Mouse (Mus musculus) kidney, adult 2 months (tissue): ENCODE measurements around the gene Gm10282.

ENCODE experiments used
- CTCF ChIP-seq: fragments of 200-500 bp; conservative IDR thresholded peaks from 2 replicates; pipeline ENCODE4 v1.5.1; 2011; ENCODE audit warnings: low read depth, mild to moderate bottlenecking, control low read depth, low read length, moderate library complexity, mixed read lengths; ENCODE audit not compliant: insufficient read depth, insufficient read length
- POLR2A ChIP-seq: fragments of 200-500 bp; IDR thresholded peaks from one replicate; pipeline ENCODE4 v1.6.1; 2011; ENCODE audit warnings: low read depth, low read length, control low read depth

DNA sequence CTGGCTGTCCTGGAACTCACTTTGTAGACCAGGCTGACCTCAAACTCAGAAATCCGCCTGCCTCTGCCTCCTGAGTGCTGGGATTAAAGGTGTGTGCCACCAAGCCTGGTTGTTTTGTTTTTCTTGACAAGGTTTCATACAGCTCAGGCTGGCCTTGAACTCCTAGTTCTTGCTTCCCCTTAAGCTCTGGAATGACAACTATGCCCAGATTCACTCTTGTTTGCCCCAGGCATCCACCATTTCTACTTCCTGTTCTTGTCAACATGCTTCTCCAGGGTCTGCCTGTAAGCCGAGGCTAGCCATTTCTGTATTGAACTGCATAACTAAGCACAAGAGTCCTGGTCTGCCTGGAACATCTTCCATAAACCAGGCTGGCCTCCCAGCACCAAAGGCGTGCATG is 24.1 kb upstream of the Gm10282 start:
- no peak for TF ChIP-seq POLR2A
- no peak for TF ChIP-seq CTCF
